Mouse (Mus musculus) stomach, embryonic 15.5 days (tissue): ENCODE results near the gene Sufu. TPM values are rescaled to one million over a fixed set of nuclear protein-coding genes. Genes with fewer than 3 reads are reported as not detected.

Source experiments
- ATAC-seq: fragments of 200-750 bp; cut with Nextera tagmentation; 2 replicates; pipeline ENCODE4 v1.8.0; 2017; ENCODE audit warnings: low read depth, moderate number of reproducible peaks, moderate TSS enrichment; ENCODE audit not compliant: insufficient read depth, low FRiP score
- H3K27ac ChIP-seq: fragments of 300-500 bp; sonication (generic); 2 replicates; pipeline ENCODE4 v1.5.1; 2015; ENCODE audit warnings: mild to moderate bottlenecking, inconsistent platforms
- H3K27me3 ChIP-seq: fragments of 300-500 bp; sonication (generic); replicated peaks from 2 replicates; pipeline ENCODE4 v1.6.1; 2015; ENCODE audit warnings: inconsistent platforms
- H3K36me3 ChIP-seq: fragments of 300-500 bp; sonication (generic); 2 replicates; pipeline ENCODE4 v1.6.1; 2015; ENCODE audit warnings: inconsistent platforms
- H3K4me1 ChIP-seq: fragments of 300-500 bp; sonication (generic); 2 replicates; pipeline ENCODE4 v1.6.1; 2015; ENCODE audit warnings: inconsistent platforms
- H3K4me2 ChIP-seq: fragments of 300-500 bp; sonication (generic); 2 replicates; pipeline ENCODE4 v1.6.1; 2015; ENCODE audit warnings: mild to moderate bottlenecking, inconsistent platforms
- H3K4me3 ChIP-seq: fragments of 300-500 bp; sonication (generic); replicated peaks from 2 replicates; pipeline ENCODE4 v1.5.1; 2015; ENCODE audit warnings: inconsistent platforms
- H3K9ac ChIP-seq: fragments of 300-500 bp; sonication (generic); 2 replicates; pipeline ENCODE4 v1.6.1; 2015; ENCODE audit warnings: inconsistent platforms
- H3K9me3 ChIP-seq: fragments of 300-500 bp; sonication (generic); 2 replicates; pipeline ENCODE4 v1.6.1; 2016; ENCODE audit warnings: inconsistent platforms
- WGBS: fragments of 180-500 bp; shearing (Covaris S2); methylation state at CpG from one replicate; pipeline ENCODE4 v1.1.7; 2015; 5-methylcytosine and 5-hydroxymethylcytosine counted together
- polyA plus RNA-seq: library from polyadenylated mRNA; unstranded; fragments of >200 nt; fragmentation: Nextera tagmentation; extraction: Ambion mirVana; gene quantifications from 2 replicates; pipeline ENCODE4 v1.2.1, GENCODE M21; 2015

The Sufu gene
- polyA plus RNA-seq, 1 experiment from 2014 or later = 24.9 TPM

DNA sequence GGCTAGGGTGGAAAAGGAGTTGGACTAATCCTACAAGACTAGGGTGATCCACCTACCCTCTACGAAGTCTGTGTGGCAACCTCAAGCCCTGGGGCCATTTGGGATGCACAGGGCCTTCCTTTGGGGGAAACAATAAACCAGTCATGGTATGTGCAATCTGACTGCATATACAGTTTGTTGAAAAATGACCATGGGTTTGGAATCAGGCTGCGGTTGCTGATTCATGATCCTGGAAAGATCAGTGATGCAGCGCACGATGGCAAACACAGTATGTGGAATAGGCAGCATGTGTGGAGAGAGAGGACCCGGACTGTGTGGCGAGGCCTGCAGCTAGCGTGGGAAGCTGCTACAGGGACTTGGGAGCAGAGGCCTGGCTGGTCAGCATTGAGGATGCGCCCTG lies 58.9 kb downstream of the Sufu start:
- Histone ChIP-seq H3K27me3 (no peaks in the 10 kb centered on the region), H3K27ac (peak overlapping the region; percentile 95), H3K9me3 (no peaks in the 10 kb centered on the region), H3K4me2 (peak overlapping the region; percentile 35), H3K9ac (no peak overlapping the region), H3K36me3 (0 out of 2 replicates have a peak, but pooled peaks cover 6% of the 10 kb centered on the region), H3K4me3 (no peak overlapping the region), H3K4me1 (peaks cover 29% of the 10 kb centered on the region)
- WGBS = 76% methylated on average over 8 of the region's 8 CpGs
- ATAC-seq = no peak

GRCm38 (mm10) chr19:46456018-46456735 lies 59.5 kb downstream of the Sufu start:
- peaks cover 29% of the 10 kb centered on the region for H3K4me1 ChIP-seq
- peak overlapping the region; percentile 95 for H3K27ac ChIP-seq
- H3K4me2 ChIP-seq = no peak overlapping the region
- H3K9me3 ChIP-seq = no peaks in the 10 kb centered on the region
- no peaks in the 10 kb centered on the region for H3K27me3 ChIP-seq
- H3K36me3 ChIP-seq = 0 out of 2 replicates have a peak, but pooled peaks cover 6% of the 10 kb centered on the region
- H3K4me3 ChIP-seq = no peak overlapping the region
- WGBS = 74% methylated on average over 5 of the region's 5 CpGs
- H3K9ac ChIP-seq = no peak overlapping the region
- ATAC-seq = no peak

DNA sequence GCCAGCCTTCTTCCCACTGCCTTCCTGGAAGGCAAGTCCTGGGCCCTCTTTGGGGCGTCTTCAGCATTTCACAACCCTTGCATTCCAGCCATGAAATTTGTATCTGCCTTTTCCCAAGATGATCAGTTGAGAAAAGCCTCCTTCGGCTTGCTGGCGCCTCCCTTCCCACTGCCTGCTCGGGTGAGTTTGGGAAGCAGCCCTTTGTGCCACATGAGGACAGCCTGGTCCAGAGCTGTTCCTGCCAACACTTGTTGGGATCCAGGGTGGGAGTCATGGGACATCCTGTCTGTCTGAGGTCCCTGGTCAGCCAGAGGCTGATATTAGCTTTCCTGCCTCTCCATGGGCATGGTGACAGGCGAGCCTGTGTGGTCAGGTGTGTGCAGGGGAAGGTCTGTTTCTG lies 61.1 kb downstream of the Sufu start:
- 81% methylated on average over 5 of the region's 5 CpGs for WGBS
- H3K4me1 ChIP-seq = peaks cover 29% of the 10 kb centered on the region
- no peak for ATAC-seq
- H3K4me2 ChIP-seq = no peak overlapping the region
- no peak overlapping the region for H3K4me3 ChIP-seq
- H3K9ac ChIP-seq = no peak overlapping the region
- H3K27me3 ChIP-seq = no peaks in the 10 kb centered on the region
- H3K9me3 ChIP-seq = no peaks in the 10 kb centered on the region
- H3K36me3 ChIP-seq = 0 out of 2 replicates have a peak, but pooled peaks cover 6% of the 10 kb centered on the region
- 0 out of 2 replicates have a peak overlapping the region, but pooled peaks have one; percentile 19 for H3K27ac ChIP-seq

- no peaks in the 10 kb centered on the region for H3K9me3 ChIP-seq
- no peak overlapping the region for H3K4me2 ChIP-seq
- H3K4me3 ChIP-seq = no peak overlapping the region
- ATAC-seq = no peak
- no peak overlapping the region for H3K27ac ChIP-seq
- no peaks in the 10 kb centered on the region for H3K27me3 ChIP-seq
- WGBS = 69% methylated on average over 10 of the region's 10 CpGs
- peaks cover 7% of the 10 kb centered on the region; the same call in 1 of the 2 replicates for H3K36me3 ChIP-seq
- H3K4me1 ChIP-seq = peaks cover 21% of the 10 kb centered on the region
- H3K9ac ChIP-seq = no peak overlapping the region
These were observed 62.6 kb downstream of the Sufu start for GRCm38 (mm10) chr19:46459256-46459655.

DNA sequence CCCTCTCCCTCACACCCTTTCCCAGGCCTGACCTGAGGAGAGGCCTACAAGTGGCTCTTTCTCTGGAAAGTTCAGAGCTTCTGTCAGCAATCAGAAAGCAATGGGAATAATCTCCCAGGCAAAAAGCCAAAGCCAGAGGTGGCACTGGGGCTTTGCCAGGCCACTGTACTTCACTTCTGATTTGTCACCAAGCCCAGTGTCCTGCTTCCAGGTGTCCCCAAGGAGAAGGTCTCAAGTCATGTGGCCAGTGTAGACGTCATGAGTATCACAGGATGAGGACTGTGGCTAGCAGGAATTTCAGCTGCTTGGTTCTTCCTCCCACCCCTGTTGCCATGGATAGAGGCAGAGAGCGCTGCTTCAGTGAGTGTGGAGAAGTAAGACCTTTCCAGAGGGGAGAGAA lies 63.2 kb downstream of the Sufu start:
- H3K9ac ChIP-seq = no peak overlapping the region
- no peaks in the 10 kb centered on the region for H3K9me3 ChIP-seq
- H3K4me3 ChIP-seq = no peak overlapping the region
- no peak overlapping the region for H3K27ac ChIP-seq
- H3K27me3 ChIP-seq = no peaks in the 10 kb centered on the region
- no peak for ATAC-seq
- H3K36me3 ChIP-seq = peaks cover 7% of the 10 kb centered on the region; the same call in 1 of the 2 replicates
- WGBS = 86% methylated on average over 2 of the region's 2 CpGs
- H3K4me1 ChIP-seq = peaks cover 15% of the 10 kb centered on the region
- no peak overlapping the region for H3K4me2 ChIP-seq

GRCm38 (mm10) chr19:46462574-46462973 lies 65.9 kb downstream of the Sufu start:
- H3K9ac ChIP-seq = no peak overlapping the region
- 0 out of 2 replicates have a peak, but pooled peaks cover 4% of the 10 kb centered on the region for H3K4me1 ChIP-seq
- H3K4me3 ChIP-seq = no peak overlapping the region
- no peaks in the 10 kb centered on the region for H3K27me3 ChIP-seq
- ATAC-seq = no peak
- no peak overlapping the region for H3K27ac ChIP-seq
- H3K36me3 ChIP-seq = peaks cover 5% of the 10 kb centered on the region; the same call in 1 of the 2 replicates
- H3K4me2 ChIP-seq = no peak overlapping the region
- no peaks in the 10 kb centered on the region for H3K9me3 ChIP-seq
- 81% methylated on average over 3 of the region's 3 CpGs for WGBS

DNA sequence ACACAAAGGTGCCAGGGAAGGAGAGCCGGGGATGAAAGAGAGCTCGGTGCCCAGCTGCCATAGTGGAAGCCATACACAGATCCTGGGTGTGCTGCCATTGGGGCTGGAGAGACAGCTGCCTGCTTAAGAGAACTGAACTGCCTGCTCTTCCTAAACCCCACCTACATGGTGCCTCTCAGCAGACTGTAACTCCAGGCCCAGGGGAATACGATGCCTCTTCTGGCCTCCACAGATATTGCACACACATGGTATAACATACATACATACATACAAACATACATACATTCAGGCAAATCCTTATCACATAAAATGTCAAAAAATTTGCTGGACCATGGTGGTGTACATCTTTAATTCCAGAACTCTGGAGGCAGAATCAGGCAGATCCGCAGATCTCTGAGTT lies 66.8 kb downstream of the Sufu start:
- no peak overlapping the region for H3K4me2 ChIP-seq
- H3K27ac ChIP-seq = no peak overlapping the region
- no peak overlapping the region for H3K4me3 ChIP-seq
- no peak for ATAC-seq
- no peaks in the 10 kb centered on the region for H3K27me3 ChIP-seq
- H3K9me3 ChIP-seq = no peaks in the 10 kb centered on the region
- WGBS = 97% methylated on average over 4 of the region's 4 CpGs
- no peaks in the 10 kb centered on the region for H3K4me1 ChIP-seq
- H3K36me3 ChIP-seq = peaks cover 5% of the 10 kb centered on the region; the same call in 1 of the 2 replicates
- no peak overlapping the region for H3K9ac ChIP-seq

DNA sequence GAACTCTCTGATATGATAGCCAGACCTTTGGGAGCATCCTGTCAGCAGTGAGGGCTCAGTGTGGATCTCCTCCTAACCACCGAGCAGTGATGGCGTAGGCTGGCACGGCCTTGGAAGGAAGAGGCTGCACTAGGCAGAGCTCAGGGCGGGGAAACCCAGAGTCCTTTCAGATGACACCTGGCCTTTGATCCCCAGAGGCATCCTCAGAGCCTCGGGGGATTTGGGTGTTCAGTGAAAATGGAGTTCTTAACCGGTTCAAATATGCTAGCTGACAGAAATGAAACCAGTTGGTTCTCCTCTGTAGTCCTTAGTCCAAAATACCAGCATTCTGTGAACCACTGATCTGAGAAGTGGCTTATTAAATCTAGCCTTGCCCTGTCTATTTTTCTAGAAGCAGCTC lies 69.5 kb downstream of the Sufu start:
- Histone ChIP-seq H3K4me3 (no peak overlapping the region), H3K36me3 (peaks cover 5% of the 10 kb centered on the region; the same call in 1 of the 2 replicates), H3K4me2 (no peak overlapping the region), H3K9me3 (no peaks in the 10 kb centered on the region), H3K27ac (no peak overlapping the region), H3K9ac (no peak overlapping the region), H3K4me1 (peaks cover 12% of the 10 kb centered on the region), H3K27me3 (no peaks in the 10 kb centered on the region)
- 74% methylated on average over 6 of the region's 6 CpGs for WGBS
- ATAC-seq = no peak

DNA sequence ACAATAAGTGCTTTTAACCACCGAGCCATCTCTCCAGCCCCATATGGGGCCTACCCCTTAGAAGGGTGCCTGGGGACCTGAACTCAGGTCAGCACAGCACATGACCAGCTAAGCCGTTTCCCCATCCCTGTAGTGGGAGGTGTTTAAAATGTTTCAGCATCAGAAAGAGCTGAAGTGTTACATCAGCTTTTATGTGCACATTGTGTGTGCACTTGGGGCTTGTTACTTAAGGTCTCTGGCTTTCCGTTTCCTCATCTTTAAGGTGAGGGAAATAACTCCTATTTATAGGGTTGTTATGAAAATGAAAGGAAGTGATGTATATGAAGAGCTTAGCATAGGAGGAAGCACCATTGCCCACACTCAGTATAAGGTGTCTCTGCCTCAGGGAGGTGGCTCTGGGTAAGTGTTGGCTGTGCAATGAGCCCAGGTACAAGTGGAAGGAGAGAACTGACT lies 70.4 kb downstream of the Sufu start:
- ATAC-seq = no peak
- Histone ChIP-seq H3K9ac (no peak overlapping the region), H3K27me3 (no peaks in the 10 kb centered on the region), H3K4me1 (peaks cover 21% of the 10 kb centered on the region), H3K4me3 (no peak overlapping the region), H3K9me3 (no peaks in the 10 kb centered on the region), H3K4me2 (no peak overlapping the region), H3K27ac (no peak overlapping the region), H3K36me3 (peaks cover 5% of the 10 kb centered on the region; the same call in 1 of the 2 replicates)
- 67% methylated on average over 3 of the region's 3 CpGs for WGBS

GRCm38 (mm10) chr19:46470364-46471240 lies 73.9 kb downstream of the Sufu start:
- Histone ChIP-seq H3K36me3 (no peaks in the 10 kb centered on the region), H3K27me3 (no peaks in the 10 kb centered on the region), H3K4me2 (no peak overlapping the region), H3K27ac (peak overlapping the region; percentile 80), H3K9me3 (no peaks in the 10 kb centered on the region), H3K9ac (no peak overlapping the region), H3K4me1 (peaks cover 23% of the 10 kb centered on the region), H3K4me3 (no peak overlapping the region)
- WGBS = 29% methylated on average over 17 of the region's 17 CpGs
- peak; percentile 37; the same call in 1 of the 2 replicates for ATAC-seq

GRCm38 (mm10) chr19:46471324-46472093 lies 74.8 kb downstream of the Sufu start:
- H3K27ac ChIP-seq = peak overlapping the region; percentile 80
- H3K36me3 ChIP-seq = no peaks in the 10 kb centered on the region
- 0 out of 2 replicates have a peak, but pooled peaks have one; percentile 37 for ATAC-seq
- H3K4me2 ChIP-seq = no peak overlapping the region
- H3K9ac ChIP-seq = no peak overlapping the region
- no peak overlapping the region for H3K4me3 ChIP-seq
- H3K4me1 ChIP-seq = peaks cover 23% of the 10 kb centered on the region
- no peaks in the 10 kb centered on the region for H3K27me3 ChIP-seq
- WGBS = 17% methylated on average over 10 of the region's 10 CpGs
- H3K9me3 ChIP-seq = no peaks in the 10 kb centered on the region
